Mouse (Mus musculus): ENCODE results near the gene Rhbdf1.

Rhbdf1 gene

GRCm38 (mm10) chr11:32189434-32189833, 32.7 kb downstream of the Rhbdf1 start:
- DNase-seq (ENCODE audit: low spot score) = no peak

- no peak for DNase-seq (ENCODE audit: low spot score)
Observed at GRCm38 (mm10) chr11:32188881-32189280, 33.2 kb downstream of the Rhbdf1 start.

GRCm38 (mm10) chr11:32187256-32187655, 34.8 kb downstream of the Rhbdf1 start:
- no peak for DNase-seq (ENCODE audit: low spot score)

- no peak for DNase-seq (ENCODE audit: low spot score)
Observed at GRCm38 (mm10) chr11:32186031-32186430, 36.1 kb downstream of the Rhbdf1 start.

- DNase-seq (ENCODE audit: low spot score) = no peak
Observed at GRCm38 (mm10) chr11:32184469-32184868, 37.6 kb downstream of the Rhbdf1 start.

GRCm38 (mm10) chr11:32181973-32182868, 39.9 kb downstream of the Rhbdf1 start:
- peak; percentile 83 for DNase-seq (ENCODE audit: low spot score)

GRCm38 (mm10) chr11:32181246-32181645, 40.9 kb downstream of the Rhbdf1 start:
- DNase-seq (ENCODE audit: low spot score) = no peak

GRCm38 (mm10) chr11:32178506-32178905, 43.6 kb downstream of the Rhbdf1 start:
- DNase-seq (ENCODE audit: low spot score) = no peak

GRCm38 (mm10) chr11:32166683-32167082, 55.4 kb downstream of the Rhbdf1 start:
- no peak for DNase-seq (ENCODE audit: low spot score)

GRCm38 (mm10) chr11:32161922-32162804, 59.9 kb downstream of the Rhbdf1 start:
- peak; percentile 73 for DNase-seq (ENCODE audit: low spot score)

GRCm38 (mm10) chr11:32161500-32161899, 60.6 kb downstream of the Rhbdf1 start:
- peak; percentile 18 for DNase-seq (ENCODE audit: low spot score)

- no peak for DNase-seq (ENCODE audit: low spot score)
Observed at GRCm38 (mm10) chr11:32160341-32160740, 61.8 kb downstream of the Rhbdf1 start.

Data from urinary bladder, postnatal 25 days (tissue).